Mouse (Mus musculus): ENCODE measurements around the gene Dbf4.

The Dbf4 gene

DNA sequence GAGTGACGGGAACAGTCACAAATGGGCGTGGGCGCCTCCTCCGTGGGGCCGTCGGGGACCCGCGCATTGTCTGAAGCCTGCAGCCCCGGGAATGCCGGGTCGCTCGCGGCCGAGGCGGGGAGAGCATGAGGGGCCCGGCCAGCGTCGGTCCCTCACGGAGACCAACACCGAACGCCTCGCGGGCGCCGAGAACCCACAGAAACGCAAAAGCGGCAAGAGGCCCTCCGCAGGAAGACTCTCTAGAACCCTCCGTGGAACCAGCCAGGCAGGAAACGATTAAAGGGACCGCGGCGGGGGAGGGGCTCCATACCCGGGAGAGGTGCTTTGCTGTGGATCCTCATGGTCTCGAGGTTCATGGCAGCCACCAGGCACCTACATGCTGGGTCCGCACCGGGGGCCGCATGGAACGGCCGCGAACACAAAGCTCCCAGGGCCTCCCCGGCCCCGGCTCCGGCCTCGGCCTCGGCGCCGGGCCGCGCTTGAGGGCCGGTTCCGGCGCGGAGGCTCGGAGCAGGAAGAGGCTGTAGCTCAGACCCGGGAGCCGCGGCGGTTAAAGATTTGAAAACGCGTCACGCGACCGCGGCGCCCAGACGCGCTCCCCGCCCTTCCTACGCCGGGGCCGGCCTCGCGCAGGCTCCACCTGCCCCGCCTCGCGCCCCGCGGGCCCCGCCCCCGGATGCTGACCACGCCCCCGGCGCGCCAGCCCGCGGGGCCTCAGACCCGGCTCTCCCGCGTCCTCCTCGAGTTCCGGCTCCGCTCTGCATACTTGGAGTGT is at the start of gene Dbf4, which contains the start of gene Slc25a40:
TSS of gene Dbf4 (minus strand) at position 560 of the 775 bp plus-strand sequence.
TSS of gene Slc25a40 (plus strand) at position 694 of the 775 bp plus-strand sequence.
- peak; percentile 72 for DNase-seq (ENCODE audit: low read depth, low spot score)

DNA sequence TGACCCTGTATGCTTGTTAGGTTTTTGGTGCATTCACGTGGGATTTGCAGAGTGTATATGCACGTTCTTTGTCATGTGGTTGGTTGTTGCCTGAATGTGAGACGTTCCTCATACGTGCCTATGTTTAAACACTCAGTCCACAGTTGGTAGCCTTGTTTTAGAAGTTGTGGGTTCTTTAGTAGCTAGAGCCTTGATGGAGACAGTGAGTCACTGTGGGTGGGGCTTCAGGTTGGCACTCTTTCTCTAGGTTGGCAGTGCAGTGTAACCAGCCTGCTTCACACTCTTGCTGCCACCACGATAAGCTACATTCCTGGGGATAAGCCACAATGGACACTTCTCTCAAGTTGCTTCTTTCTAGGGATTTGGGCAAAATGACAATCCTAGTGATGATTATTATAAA is 34.0 kb upstream of the Dbf4 start:
- no peak for DNase-seq (ENCODE audit: low read depth, low spot score)

DNA sequence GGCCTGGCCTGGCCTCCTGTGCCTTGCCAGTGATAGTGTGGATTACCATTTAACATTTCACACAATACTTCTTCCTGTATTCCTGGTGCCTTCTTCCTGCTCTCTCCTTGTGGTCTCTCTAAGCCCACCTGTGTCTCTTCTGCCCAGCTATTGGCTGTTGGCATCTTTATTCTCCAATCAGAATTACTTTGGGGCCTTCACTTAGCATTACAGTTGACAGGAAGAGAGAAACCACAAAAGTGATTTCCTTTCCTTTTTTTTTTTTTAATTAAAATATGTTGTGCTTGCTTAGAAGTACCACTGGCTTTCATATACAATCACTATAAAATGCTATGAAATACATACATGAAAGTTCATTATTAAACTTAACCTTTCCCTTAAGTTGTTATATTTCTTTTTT is 33.0 kb upstream of the Dbf4 start:
- DNase-seq (ENCODE audit: low read depth, low spot score): no peak

DNA sequence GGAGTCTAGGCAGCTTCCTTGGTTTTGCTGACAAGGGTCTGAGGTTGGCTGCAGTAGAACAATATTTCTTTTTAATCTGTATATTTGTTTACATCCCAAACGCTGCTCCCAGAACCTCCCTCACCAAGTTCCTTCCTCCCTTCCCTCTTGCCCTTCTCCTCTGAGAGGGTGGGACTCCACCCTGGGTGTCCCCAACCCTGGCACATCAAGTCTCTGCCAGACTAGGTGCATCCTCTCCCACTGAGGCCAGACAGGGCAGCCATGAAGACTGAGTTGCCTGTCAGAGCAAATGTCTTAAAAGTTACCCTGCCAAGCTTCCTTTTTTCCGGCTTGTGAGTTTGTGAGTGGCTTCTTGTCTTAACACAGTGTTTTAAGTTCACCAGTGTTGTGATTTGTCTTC is 16.6 kb upstream of the Dbf4 start:
- DNase-seq (ENCODE audit: low read depth, low spot score): no peak

DNA sequence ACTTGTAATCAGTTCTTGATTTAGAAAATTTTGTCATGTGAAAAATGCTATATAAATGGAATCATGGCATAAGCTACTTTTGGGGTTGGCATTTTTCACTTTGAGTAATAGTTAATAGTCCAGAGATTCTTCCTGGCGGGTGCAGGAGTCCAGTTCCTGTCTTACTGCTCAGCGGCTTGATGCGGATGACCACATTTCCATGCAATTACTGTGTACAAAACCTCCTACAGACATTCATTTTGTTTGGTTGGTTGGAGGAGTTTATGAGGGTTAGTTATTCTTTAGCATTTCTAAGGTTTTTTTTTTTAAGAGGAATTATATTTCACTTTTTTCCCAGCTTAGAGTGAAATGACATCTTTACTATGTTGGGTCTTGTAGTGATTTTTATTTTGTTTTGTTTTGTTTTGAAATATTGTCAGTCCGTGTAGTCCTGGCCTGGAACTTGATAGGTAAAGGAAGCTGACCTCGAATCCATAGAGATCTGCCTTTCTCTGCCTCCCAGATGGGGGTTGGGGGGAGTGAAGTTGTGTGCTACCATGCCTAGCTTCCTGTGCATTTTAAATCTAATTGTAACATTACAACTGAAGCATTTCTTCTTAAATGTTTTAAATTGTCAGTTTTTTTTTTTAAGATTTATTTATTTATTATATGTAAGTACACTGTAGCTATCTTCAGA is 15.1 kb upstream of the Dbf4 start:
- DNase-seq (ENCODE audit: low read depth, low spot score): no peak

DNA sequence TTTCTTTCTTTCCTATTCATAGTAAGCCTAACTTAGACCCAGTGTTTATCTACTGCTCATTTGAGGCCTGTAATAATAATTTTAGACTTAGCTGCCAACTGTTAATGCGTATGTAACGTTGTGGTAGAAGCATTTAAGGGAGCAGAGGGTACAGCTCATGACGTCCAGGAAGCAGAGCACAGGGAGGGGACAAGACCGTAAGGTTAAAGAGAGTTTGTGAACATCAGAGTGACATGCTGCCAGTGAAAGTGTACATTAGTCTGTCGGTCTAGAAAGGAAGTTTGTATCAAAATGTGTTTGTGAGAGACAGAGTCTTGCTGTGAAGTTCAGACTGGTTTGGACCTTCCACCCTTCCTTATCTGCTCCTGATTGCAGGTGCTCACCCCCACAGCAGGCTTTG is 3.4 kb upstream of the Dbf4 start:
- no peak for DNase-seq (ENCODE audit: low read depth, low spot score)

DNA sequence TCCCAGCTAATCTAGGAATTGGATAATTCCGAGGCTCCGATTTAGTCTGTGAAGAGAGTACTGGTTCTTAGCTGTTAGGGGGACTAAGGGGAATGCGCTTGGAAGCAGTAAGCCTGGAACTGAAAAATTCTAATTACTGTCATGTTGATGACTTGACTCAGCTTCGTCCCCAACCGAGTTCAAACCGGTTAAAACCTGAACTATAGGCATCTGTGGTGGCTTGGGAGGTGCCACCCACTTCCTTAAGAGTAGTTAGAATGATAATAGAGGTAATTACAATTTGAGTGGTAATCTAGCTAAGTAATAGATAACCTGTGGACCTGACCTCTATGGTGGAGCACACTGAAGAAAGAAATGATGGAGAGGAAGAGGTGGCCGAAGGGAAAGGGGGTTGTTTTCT is 1.6 kb upstream of the Dbf4 start:
- no peak for DNase-seq (ENCODE audit: low read depth, low spot score)

DNA sequence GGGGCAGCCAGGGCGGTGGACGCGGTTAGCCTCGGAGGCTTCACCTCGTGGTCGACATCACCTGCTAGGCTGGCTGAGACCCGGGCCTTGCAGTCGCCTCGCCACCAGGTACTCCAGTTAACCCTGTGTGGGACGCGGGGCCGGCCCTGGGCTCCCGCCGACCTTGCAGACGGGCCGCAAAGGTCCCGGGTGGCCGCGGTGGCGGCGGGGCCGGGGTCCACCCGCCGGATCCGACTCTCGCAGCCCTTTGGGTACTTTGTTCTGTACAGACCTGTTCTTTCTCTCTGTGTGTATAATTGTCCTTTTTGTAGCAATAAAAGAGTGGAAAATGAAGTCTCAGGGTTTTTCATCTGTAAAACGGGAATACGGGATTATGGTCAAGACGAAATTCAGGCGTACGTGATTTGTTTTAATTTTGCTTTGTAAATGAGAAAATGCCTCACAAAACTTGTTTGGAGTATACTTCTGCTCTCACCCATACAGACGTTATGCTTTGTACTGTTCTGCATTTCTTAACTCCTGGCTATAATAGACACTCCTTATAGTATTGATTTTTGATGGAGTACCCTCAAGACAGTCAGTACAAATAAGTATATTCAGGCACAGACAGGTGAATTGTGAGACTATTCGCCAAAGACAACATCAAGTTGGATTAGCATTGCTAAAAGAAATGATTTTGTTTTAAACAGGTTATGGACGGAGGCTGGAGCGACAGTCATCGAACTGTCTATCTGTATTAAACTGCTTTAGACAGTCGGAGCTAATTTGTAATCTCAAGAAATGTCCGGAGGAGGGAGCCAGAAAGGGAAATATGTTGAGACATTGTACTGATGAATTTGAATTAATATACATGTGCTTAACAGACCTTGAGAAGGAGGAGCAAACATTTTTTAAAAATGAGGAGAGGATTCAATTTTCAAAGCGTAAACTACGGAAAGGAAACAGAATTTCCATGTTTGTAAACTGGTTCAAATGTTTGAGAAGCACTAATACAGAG is 714 bp upstream of the Dbf4 start:
- no peak for DNase-seq (ENCODE audit: low read depth, low spot score)

DNA sequence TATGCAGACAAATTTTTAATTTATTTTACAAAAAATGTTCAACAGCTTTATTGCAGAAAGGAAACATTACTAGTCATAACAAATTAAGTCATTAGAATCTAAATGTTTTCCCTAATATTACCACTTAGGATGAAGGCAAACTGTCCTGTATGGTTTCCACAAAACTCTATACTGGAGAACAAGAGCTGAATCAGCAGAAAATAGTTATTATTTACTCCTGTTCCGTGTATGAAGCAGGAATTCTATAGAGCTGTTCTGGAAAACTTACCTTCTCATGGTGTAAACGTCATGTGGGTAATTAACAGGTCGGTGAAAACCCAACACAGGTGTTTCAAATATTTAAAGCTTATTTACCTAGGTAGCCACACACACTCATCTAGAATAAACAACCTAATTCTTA is 1.1 kb downstream of the Dbf4 start:
- no peak for DNase-seq (ENCODE audit: low read depth, low spot score)

DNA sequence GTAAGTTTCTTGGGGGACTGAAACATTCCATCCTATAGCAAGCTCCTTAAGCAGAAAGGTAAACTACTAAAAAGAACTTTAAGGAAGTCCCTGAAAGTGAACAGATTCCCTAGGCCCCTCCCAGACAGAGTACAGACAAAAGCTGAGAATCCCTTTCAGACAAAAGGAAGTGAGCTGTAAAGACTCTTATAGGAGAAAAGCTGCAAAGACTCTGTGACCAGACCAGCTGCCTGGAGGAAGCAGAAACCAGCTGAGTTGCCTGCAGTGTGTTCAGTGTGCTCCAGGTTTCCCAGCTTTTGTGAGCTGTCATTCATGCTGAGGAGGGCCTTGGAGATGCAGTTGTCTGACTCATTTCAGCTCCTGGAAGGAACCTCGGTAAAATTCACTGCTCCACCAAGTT is 5.1 kb downstream of the Dbf4 start:
- no peak for DNase-seq (ENCODE audit: low read depth, low spot score)

DNA sequence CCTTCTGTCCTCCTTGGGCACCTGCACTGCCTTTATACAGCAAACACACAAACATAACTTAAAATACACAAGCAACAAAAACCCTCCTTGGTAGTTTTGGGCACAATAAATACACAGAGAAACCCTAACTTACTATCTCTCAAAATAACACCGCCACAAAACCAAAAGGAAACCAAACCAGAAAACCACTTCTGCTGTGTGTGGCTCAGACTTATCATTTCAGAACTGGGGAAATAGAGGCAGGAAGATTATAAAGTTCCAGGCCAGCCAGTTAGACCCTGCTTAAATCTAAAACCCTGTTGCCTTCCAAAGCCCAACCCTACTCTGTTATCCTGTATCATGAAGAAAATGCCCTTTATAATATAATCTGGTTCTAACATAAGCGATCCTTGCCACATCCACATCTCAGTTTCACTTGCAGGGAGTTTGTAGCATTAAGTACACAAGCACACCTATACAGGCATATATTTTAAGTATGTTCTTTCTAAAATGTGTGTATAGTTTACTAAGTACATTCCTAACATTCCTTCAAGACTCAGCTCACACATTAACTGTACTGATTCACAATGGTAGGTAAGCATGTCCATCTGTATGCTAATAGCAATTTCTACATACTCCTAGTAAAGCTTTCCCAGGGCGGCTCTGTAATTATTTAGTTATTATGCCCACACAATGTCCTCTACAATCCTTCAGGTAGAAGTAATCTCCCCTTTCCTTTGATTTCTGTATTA is 5.7 kb downstream of the Dbf4 start:
- DNase-seq (ENCODE audit: low read depth, low spot score): no peak

DNA sequence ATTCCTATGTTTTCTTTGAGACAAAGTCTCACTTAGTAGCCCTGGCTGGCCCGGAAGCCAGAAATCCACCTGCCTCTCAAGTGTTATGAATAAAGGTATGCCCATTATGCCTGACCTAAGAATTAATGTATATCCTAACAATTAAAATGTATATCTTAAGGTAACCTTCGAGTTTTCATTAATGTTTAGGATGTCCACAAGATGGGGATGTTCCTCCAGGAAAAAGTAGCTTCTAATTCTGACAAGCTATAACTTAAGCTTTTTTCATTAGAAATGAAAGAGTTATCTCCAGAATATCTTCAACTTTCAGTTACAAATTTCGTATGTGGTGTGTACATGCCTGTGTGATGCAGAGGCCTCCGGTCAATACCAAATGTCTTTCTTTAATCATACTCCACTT is 13.8 kb downstream of the Dbf4 start:
- no peak for DNase-seq (ENCODE audit: low read depth, low spot score)

DNA sequence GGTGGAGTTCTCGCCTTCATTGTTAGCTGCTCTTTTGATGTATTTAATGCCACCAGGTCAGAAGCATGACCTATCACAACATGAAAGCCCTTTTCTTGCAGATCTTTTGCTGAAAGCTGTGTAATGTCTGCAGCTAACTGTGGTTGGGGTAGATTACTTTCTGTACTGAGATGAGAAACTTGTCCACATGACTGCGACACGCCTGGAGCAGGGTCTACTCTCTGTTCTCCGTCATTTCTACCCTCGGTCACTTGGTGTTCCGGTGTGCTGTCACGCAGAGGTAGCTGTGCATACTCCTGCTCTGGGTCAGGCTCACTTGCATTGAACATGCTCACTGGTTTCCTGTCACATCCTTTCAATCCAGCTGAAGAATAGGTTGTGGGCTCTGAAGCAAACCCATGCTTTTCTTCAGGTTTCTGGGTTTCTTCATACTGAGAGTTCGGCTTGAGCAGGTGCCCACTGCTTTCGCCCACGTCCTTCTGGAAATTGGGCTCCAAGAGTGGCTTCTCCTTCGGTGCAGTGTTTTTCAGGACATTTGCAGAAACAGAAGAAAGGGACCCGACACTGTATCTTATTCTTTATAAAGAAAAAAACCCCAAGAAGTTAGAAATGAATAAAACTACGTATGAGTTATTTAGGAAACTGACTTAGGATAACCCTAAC is 24.8 kb downstream of the Dbf4 start:
- DNase-seq (ENCODE audit: low read depth, low spot score): no peak

DNA sequence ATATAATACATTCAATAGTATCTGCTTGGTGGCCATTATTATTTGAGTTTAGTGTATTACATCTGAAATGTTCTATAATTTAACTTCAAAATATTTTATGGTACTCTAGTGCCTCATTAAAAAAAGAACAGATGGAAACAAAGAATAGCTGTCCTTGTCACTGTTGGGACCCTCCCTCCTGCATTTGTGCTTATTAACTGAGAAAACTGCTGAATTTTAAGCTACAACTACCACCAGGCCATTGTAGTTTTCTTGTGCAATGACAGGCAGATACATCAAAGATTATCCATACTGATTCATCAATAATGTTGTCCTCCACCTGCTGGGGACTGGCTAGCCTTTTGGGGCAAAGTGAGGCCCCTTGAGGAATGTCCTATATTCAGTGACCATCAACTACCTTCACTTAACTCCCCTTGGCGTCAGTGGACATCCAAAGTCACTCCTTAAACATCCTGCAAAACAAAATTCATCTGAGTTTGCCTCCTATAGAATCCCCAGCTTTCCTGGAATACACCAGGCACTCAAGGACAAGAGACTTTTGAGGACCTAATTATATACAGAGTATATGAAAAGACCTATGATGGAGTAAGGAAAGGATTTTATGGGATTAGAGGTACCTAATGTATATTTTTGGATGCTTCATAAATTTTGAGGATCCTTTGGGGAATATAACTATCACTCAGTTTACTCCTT is 28.5 kb downstream of the Dbf4 start:
- DNase-seq (ENCODE audit: low read depth, low spot score): no peak

DNA sequence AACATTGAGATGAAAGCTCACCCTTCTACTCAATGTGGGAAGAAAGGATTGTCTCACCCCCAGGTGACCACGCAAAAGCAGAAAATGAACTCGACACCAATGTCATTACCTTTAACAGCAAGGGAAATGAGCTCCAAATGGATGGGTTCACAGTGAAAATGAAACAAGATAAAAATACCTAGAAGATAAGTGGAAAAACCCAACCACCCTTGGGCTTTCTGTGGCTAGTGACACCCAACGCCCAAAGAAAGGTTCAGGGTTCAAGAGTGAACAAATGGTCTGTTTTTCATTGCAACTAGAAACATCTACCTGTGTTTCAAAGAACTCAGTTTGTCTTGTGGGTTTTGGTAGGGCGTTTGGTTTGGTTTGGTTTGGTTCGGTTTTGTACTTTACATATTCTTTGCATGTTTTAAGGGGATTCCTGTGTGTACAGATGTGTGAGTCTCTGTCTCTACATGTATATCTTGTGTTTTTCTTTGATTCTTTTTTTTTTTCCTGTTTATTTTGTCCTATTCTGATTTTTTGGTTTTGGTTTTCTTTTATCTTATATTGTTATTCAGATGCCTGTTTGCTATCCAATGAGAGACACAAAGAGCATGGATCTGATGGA is 48.1 kb downstream of the Dbf4 start:
- DNase-seq (ENCODE audit: low read depth, low spot score): no peak

DNA sequence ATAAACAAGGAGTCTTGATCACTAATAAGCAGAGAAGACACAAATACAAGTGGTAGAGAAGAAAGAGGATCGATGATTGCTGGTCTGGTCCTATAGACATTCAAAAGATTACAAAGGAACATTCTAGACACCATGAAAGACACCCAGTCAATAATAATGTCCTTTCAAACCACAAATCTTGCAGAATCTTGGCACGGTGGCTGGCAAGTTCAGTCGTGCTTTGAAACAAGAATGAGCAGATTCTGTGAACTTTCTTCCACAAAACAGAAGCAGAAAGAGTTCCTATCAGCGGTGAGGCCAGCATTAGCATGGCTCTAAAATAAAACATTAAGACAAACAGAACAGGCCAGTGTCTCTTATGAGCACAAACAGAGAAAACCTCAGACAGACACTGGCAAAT is 49.1 kb downstream of the Dbf4 start:
- no peak for DNase-seq (ENCODE audit: low read depth, low spot score)

DNA sequence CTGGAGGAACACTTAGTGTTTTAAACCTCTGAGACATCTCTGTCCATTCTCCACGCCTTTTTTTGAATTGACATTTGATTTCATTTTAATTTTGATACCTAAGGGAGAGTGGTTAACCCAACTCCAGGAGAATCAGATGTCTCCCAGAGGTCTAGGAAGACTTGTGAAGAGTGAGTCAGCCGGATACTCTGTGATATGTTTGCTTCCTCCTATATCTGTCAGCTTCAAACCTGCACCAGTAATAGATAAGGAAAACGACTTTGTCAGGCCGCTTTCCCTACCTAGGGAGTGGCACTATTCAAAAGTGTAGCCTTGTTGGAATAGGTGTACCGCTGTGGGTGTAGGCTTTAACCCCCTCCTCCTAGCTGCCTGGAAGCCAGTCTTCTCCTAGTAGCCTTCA is 53.7 kb downstream of the Dbf4 start:
- no peak for DNase-seq (ENCODE audit: low read depth, low spot score)

DNA sequence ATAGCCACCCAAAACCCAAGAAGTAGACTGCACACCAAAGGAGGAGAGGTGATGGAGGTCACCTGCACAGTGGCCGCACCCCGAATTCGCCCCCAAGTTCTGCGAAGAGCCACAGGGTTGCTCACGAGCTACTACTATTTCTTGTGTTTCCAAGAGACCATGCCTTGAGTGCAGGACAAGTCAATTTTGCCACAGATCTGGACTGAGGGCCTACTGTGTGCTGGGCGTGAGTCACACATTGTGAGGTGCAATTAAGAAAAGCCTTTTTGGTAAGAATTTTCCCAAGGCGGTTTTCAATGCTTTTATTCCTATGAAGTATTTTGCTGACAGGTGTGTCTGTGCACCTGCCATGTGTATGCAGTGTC is 54.2 kb downstream of the Dbf4 start:
- no peak for DNase-seq (ENCODE audit: low read depth, low spot score)

DNA sequence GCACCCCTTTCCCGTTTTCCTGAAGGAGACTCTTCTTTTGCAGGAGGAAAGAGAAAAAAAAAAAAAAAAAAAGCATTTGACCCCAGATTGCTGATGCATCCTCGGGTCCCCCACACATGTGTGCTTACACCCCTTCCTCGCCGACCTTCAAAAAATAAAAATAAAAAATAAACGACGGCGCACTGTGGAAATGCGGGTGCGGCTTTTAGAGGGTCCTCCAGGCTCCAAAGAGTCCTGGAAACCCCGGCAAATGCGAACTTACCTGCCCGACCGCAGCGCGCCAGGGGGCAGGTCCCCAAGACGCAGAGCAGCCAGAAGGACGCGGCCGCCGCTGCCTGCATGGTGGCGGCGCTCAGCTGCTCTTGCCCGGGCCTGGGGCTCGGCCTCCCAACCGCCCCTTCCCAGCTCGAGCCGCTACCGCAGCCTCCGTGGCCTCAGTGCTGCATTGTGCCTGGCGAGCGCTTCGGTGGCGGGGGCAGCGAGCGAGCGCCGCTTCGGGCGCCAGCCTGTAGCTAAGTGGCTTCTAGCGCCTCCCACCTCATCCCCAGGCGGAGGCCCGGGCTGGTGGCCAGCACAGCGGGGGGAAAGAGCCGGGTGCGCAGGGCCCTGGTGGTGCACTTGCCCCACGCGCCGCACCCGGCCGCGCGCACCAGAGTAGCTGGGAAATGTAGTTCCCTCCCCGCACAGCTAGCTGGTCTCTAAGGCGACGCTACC is 54.7 kb downstream of the Dbf4 start, which contains the start of gene Adam22:
TSS of gene Adam22 (minus strand) at position 547 of the 714 bp plus-strand sequence.
- peak; percentile 43 for DNase-seq (ENCODE audit: low read depth, low spot score)

All from retina, adult 2 months (tissue).